Mouse (Mus musculus): Measurements from ENCODE around the gene Qsox1. TPM values are rescaled to one million over a fixed set of nuclear protein-coding genes. Genes with fewer than 3 reads are reported as not detected.

Qsox1 gene
- polyA plus RNA-seq, 1 experiment from 2014 or later: 19.8 TPM

DNA sequence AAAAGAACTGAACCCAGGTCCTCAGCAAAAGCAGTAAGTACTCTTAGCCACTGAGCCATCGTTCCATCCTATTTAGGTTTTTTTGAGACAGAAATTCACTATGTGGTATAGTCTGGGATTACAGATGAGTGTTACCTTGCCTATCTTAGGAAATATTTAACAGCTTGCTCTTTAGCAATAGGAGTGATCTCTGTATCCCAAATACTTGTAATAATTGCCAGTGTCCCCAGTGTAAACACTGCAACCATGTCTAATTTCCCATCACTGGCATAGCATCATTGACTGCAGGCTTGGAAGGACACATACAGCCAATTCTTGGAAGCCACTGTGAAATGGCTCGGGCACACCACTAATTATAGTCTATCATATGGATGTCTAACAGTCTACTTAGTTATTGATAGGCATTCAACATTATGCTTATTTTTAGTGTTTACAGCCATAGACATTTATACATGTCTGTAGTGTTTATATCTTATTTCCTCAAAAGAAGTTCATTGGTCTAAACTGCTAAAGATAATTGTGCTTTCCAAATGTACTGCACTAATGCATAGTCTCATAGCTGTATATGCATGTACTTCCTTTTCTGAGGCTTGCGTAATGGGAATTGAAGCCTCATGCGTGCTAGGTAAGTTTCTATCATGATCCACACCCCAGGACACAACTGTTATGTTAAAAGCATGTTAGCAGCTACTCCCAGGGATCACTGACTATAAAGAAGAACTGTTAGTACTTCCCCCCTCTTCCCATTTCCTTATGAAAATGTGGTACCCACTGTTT, 13.4 kb upstream of the Qsox1 start:
- Histone ChIP-seq H3K4me1 (no peaks in the 10 kb centered on the region), H3K36me3 (no peaks in the 10 kb centered on the region), H3K4me2 (replicated peaks) (no peak overlapping the region), H3K27me3 (no peaks in the 10 kb centered on the region), H3K4me3 (no peak overlapping the region), H3K9me3 (no peaks in the 10 kb centered on the region), H3K27ac (replicated peaks) (no peak overlapping the region), H3K9ac (replicated peaks) (no peak overlapping the region)
- 84% methylated on average over 4 of the region's 4 CpGs for WGBS
- ATAC-seq (ENCODE audit: low FRiP score, low read depth): no peak

DNA sequence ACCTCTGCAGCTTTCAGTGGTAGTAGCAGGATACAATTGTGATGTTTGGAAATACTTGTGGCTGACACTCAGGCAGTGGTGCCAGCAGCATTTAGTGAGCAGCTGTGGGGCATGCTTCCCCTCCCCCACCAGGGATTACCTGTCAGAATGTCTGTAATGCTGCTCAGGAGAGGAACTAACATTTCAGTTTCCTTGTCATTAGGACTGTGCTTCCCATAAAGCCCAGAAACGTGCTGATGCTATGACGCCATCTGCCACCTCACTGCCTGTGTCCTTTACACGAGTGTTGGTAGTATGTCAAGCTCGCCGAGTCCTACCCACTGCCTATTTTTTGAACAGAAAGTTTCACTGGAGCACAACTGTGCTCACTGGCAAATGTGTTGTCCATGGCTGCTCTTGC, 8.0 kb upstream of the Qsox1 start:
- no peaks in the 10 kb centered on the region for H3K27me3 ChIP-seq
- H3K36me3 ChIP-seq: no peaks in the 10 kb centered on the region
- no peaks in the 10 kb centered on the region for H3K4me1 ChIP-seq
- WGBS: 95% methylated on average over 5 of the region's 5 CpGs
- no peaks in the 10 kb centered on the region for H3K9me3 ChIP-seq
- H3K4me2 ChIP-seq (replicated peaks): no peak overlapping the region
- ATAC-seq (ENCODE audit: low FRiP score, low read depth): no peak
- no peak overlapping the region for H3K9ac ChIP-seq (replicated peaks)
- no peak overlapping the region for H3K27ac ChIP-seq (replicated peaks)
- no peak overlapping the region for H3K4me3 ChIP-seq

DNA sequence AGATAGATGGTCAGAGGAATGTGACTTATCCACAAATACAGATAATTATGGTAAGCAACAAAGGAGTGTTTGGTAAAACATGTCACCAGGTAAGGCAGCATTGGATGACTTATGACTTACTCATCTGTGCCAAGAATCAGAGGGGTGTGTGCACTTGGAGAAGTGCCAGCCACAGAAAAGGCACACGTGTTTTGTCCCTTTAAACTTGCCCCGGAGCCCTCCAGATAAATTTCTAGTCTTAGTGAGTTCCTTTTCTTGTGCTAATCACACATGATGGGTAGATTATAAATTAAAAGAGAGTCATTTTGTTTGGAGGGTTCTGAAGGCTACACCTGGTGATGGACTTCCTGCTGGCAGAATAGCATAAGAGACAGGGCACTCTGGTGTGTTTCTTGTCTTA, 3.5 kb upstream of the Qsox1 start:
- H3K36me3 ChIP-seq: no peaks in the 10 kb centered on the region
- H3K27ac ChIP-seq (replicated peaks): no peak overlapping the region
- H3K9me3 ChIP-seq: no peaks in the 10 kb centered on the region
- H3K4me3 ChIP-seq: no peak overlapping the region
- H3K9ac ChIP-seq (replicated peaks): no peak overlapping the region
- H3K4me1 ChIP-seq: peaks cover 12% of the 10 kb centered on the region
- H3K27me3 ChIP-seq: peaks cover 7% of the 10 kb centered on the region; the same call in 1 of the 2 replicates
- H3K4me2 ChIP-seq (replicated peaks): no peak overlapping the region
- ATAC-seq (ENCODE audit: low FRiP score, low read depth): no peak
- WGBS: 84% methylated on average over 2 of the region's 2 CpGs

DNA sequence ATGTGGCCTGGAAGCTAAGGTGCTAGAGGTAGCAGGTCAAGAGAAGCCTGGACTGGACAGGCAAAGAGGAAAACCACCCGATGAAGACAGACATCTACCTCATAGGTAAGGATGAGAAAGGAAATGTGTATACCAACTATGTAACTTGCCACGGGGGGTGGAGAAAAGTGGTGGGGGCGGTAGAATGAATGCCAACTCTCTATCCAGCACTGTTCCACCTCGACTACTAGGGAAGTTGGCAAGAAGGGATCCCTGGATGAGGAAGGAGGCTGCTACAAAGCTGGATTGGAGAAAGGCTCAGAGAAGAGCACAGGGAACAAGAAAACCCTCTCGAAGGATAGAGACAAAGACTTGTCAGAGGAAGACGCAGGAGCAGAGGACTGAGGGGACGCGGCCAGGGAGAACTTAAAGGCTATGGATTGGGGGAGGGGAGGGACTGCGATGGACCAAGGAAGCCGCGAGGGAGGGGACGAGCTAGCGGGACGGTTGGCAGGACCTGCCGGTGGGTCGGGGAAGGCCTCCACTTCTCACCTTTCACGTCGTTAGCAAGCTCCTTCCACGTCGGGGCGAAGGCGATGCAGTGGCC, 601 bp downstream of the Qsox1 start:
- ATAC-seq (ENCODE audit: low FRiP score, low read depth): no peak; the same call in 1 of the 2 replicates
- Histone ChIP-seq H3K4me1 (peaks cover 22% of the 10 kb centered on the region), H3K9me3 (no peaks in the 10 kb centered on the region), H3K36me3 (no peaks in the 10 kb centered on the region), H3K27ac (replicated peaks) (peak overlapping the region; percentile 17; the same call in 1 of the 2 replicates), H3K4me3 (peak overlapping the region; percentile 69), H3K9ac (replicated peaks) (peak overlapping the region; percentile 70), H3K4me2 (replicated peaks) (peak overlapping the region; percentile 72), H3K27me3 (peaks cover 7% of the 10 kb centered on the region; the same call in 1 of the 2 replicates)
- 4% methylated on average over 22 of the region's 22 CpGs for WGBS

DNA sequence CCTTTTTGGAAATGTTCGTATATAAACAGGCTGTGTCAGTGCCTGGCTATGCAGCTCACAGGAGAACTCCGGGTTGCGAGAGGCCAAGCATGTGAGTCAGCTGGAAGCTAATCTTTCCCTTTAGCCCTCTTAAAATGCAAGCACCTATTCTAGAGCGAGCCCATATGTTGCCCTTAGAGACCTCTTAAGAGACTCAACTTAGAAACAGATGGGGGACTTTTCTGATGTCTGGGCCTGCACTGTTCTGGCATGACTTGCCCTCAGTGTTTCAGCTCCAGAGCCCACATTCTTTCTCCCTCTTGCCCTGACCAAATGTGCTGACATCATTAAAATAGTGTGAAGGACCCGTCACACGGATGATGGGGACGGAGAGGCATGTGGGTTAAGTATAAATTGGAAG, 2.1 kb downstream of the Qsox1 start:
- Histone ChIP-seq H3K9me3 (no peaks in the 10 kb centered on the region), H3K4me2 (replicated peaks) (0 out of 2 replicates have a peak overlapping the region, but pooled peaks have one; percentile 5), H3K27ac (replicated peaks) (no peak overlapping the region), H3K4me1 (peaks cover 22% of the 10 kb centered on the region), H3K4me3 (no peak overlapping the region), H3K9ac (replicated peaks) (no peak overlapping the region), H3K36me3 (no peaks in the 10 kb centered on the region), H3K27me3 (peaks cover 7% of the 10 kb centered on the region; the same call in 1 of the 2 replicates)
- ATAC-seq (ENCODE audit: low FRiP score, low read depth): no peak
- 60% methylated on average over 7 of the region's 7 CpGs for whole genome bisulfite sequencing

DNA sequence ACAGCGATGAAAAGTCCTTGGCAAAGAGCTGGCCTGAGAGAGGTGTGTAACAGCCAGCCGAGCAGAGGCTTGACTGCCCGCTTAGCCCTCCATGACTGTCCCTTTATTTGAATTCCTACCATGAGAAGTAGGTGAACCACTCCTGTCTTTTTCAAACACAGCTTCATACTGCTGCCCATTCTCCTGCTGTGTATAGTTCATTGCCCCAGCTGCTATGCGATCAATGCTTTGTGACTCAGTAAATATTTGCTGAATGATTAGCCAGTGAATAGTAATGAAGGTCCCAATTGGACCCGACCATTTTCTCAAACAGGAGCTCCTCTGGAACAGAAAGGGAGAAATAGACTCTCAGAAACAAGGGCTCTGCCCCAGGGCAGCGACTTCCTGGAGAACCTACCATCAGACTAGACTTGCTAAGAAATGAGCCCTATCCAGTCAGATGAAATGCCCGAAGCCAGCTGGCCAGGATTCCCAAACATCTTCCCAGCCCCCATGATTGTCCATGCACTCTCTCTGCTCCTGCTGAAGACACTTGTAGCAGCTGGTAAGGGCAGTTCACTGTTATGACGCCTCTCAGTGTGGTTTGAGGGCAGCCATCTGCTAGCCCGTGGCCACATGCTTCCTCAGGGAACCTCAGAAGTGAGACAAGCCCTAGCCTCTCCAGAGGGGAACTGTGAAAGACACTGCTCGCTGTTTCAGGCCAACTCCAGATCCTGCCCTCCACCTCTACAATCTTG, 2.8 kb downstream of the Qsox1 start:
- no peak overlapping the region for H3K4me3 ChIP-seq

DNA sequence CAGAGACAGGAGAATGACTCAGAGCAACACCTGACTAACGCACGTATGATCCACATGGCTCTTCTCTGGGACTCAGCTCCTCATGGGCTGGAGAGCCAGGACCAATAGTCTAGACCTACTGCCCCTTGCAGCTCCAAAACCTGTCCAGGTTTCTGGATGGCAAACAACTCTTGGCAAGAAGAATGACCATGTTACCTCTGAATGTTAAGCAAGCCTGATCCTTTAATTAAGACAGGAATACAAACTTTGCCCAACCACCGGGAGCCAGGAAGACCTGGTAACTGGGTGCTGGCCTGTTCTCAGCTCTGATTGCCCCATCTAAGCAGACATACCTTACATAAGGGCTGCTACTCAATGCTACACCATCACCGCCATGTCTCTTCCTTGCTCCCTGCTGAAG, 4.4 kb downstream of the Qsox1 start:
- no peak overlapping the region for H3K4me3 ChIP-seq
- peaks cover 1% of the 10 kb centered on the region; the same call in 1 of the 2 replicates for H3K27me3 ChIP-seq
- no peaks in the 10 kb centered on the region for H3K36me3 ChIP-seq
- H3K27ac ChIP-seq (replicated peaks): no peak overlapping the region
- ATAC-seq (ENCODE audit: low FRiP score, low read depth): no peak
- no peak overlapping the region for H3K9ac ChIP-seq (replicated peaks)
- H3K4me2 ChIP-seq (replicated peaks): no peak overlapping the region
- peaks cover 21% of the 10 kb centered on the region for H3K4me1 ChIP-seq
- 94% methylated on average over 4 of the region's 4 CpGs for WGBS
- H3K9me3 ChIP-seq: no peaks in the 10 kb centered on the region

More for the DNA sequence above, 2.8 kb downstream of the Qsox1 start:
- Histone ChIP-seq H3K27me3 (peaks cover 7% of the 10 kb centered on the region; the same call in 1 of the 2 replicates), H3K36me3 (no peaks in the 10 kb centered on the region), H3K4me2 (replicated peaks) (0 out of 2 replicates have a peak overlapping the region, but pooled peaks have one; percentile 5), H3K4me1 (peaks cover 22% of the 10 kb centered on the region), H3K9ac (replicated peaks) (no peak overlapping the region), H3K27ac (replicated peaks) (no peak overlapping the region), H3K9me3 (no peaks in the 10 kb centered on the region)
- ATAC-seq (ENCODE audit: low FRiP score, low read depth): no peak
- 65% methylated on average over 10 of the region's 10 CpGs for WGBS

DNA sequence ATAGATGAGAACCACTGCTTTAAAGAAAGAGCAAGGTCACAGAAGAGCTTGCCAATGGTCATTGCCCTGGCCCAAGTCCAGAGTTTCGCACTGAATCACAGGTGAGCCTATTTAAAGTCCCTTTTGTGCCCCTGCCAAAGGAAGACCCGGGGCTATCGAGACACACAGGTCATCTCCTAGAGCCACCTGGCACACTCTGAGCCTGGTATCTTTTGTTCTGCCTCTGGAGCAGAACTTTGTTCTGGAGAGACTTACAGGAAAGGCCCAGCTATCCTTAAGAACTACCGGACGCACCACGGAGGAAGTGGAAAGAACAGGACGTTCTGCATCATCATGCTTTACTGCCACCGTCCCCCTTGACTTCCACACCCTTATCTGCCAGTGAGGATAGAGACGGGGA, 7.1 kb downstream of the Qsox1 start:
- Histone ChIP-seq H3K4me1 (0 out of 2 replicates have a peak, but pooled peaks cover 6% of the 10 kb centered on the region), H3K4me3 (no peak overlapping the region), H3K27me3 (no peaks in the 10 kb centered on the region), H3K9ac (replicated peaks) (no peak overlapping the region), H3K4me2 (replicated peaks) (no peak overlapping the region), H3K27ac (replicated peaks) (no peak overlapping the region), H3K36me3 (no peaks in the 10 kb centered on the region), H3K9me3 (no peaks in the 10 kb centered on the region)
- WGBS: 92% methylated on average over 9 of the region's 9 CpGs
- ATAC-seq (ENCODE audit: low FRiP score, low read depth): no peak

DNA sequence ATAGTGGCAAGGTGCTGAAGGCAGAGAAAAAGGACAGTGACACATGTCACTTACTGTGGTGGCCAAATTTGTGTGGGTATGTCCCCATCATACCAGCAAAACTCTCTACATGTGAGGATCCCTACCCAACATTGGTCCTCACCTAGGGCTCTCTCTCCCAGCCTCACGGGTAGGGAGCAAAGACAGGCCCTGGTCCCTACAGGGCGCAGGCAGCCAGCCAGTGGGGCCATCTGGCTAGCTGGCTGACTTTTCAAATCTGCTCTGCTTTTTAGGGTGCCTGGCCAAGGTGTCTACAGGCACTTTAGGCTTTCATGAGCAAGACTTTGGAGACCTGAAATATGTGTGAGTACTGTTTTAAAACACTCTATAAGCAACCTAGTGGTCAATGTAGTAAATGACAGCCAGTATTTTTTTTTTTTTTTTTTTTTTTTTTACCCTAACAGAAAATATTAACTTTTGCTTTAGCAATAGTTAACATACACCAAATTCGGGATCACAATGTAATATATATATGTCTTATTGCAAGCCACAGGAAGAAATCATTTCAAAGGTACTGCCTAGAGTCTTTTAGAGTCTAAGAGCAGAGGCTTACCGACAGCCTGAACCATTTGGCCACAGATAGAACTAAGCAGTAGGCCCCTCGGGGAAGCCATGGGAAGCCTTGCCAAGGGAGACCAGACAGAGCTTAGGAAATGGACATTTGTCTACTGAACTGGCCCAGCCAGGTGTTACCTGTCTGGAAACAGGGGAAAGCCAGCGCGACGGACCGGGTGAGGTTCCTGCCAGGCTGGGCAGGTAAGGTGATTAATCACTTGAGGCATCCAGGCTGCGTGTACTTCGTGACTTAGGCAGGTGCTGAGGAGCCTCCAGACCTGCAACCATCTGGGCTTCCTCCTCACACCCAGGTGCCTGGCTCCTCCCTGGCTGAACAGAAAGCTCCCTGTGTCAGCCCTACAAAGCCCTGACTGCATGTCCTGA, 11.4 kb downstream of the Qsox1 start:
- Histone ChIP-seq H3K4me3 (no peak overlapping the region), H3K4me1 (no peaks in the 10 kb centered on the region), H3K9me3 (no peaks in the 10 kb centered on the region), H3K4me2 (replicated peaks) (no peak overlapping the region), H3K36me3 (no peaks in the 10 kb centered on the region), H3K27me3 (no peaks in the 10 kb centered on the region), H3K9ac (replicated peaks) (no peak overlapping the region), H3K27ac (replicated peaks) (no peak overlapping the region)
- 93% methylated on average over 11 of the region's 11 CpGs for WGBS
- ATAC-seq (ENCODE audit: low FRiP score, low read depth): no peak

DNA sequence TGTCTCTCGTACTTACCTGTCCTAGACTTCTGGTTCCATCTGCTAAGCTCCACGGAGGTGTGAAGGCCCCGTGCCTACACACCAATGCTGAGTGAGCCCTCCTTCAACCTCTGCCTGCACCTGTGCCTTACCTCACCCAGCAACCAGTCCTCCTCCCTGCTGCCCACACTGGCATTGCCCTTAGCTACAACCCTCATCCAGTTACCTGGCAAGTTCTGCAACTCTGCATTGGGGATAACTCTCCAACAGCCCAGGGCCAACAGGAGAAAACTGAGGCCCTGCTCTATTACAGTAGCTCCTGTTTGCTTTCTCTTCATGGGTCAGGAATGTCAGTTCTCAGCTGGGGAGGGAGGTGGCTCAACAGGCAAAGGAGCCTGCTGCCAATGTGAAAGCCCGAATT, 14.7 kb downstream of the Qsox1 start:
- no peaks in the 10 kb centered on the region for H3K9me3 ChIP-seq
- no peak overlapping the region for H3K4me3 ChIP-seq
- H3K36me3 ChIP-seq: 0 out of 2 replicates have a peak, but pooled peaks cover 17% of the 10 kb centered on the region
- H3K27ac ChIP-seq (replicated peaks): no peak overlapping the region
- no peaks in the 10 kb centered on the region for H3K4me1 ChIP-seq
- 93% methylated on average over 4 of the region's 4 CpGs for WGBS
- no peak overlapping the region for H3K9ac ChIP-seq (replicated peaks)
- no peaks in the 10 kb centered on the region for H3K27me3 ChIP-seq
- no peak for ATAC-seq (ENCODE audit: low FRiP score, low read depth)
- H3K4me2 ChIP-seq (replicated peaks): no peak overlapping the region

DNA sequence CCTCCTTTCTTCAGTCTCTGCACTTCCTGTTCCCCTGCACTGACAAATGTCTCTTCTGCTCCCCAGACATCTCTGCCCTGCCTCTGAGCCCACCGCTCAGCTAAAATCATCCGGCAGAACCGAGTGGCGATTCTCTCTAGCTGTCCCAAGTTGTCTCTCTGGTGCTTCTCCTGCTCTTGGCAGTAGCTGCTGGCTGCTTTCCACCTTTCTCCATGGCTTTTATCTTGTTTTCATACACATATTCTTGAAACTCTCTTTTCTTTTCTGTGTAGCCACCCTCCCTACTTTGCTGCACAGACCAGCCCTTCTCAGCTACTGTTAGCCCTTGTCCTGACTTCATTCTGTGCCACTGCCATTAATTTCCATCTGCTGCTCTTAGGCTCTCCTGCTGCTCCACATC, 15.3 kb downstream of the Qsox1 start:
- no peak for ATAC-seq (ENCODE audit: low FRiP score, low read depth)
- H3K36me3 ChIP-seq: 0 out of 2 replicates have a peak, but pooled peaks cover 22% of the 10 kb centered on the region

More for the DNA sequence above, 15.3 kb downstream of the Qsox1 start:
- no peaks in the 10 kb centered on the region for H3K4me1 ChIP-seq
- no peaks in the 10 kb centered on the region for H3K9me3 ChIP-seq
- H3K4me2 ChIP-seq (replicated peaks): no peak overlapping the region
- H3K27ac ChIP-seq (replicated peaks): no peak overlapping the region
- H3K27me3 ChIP-seq: no peaks in the 10 kb centered on the region
- no peak overlapping the region for H3K9ac ChIP-seq (replicated peaks)
- 92% methylated on average over 4 of the region's 4 CpGs for WGBS
- no peak overlapping the region for H3K4me3 ChIP-seq
